In genomic region chr1:77464108-77464507, GRCm38 (mm10) we compare ENCODE assay signal across 20 mouse cellular contexts. TPM values are rescaled to one million over a fixed set of nuclear protein-coding genes. Genes with fewer than 3 reads are reported as not detected.
A peak's percentile ranks its signal among the peaks of the same experiment; 100 is the strongest.
DNase-seq lines count a peak whose midpoint lies in the region; ATAC-seq and TF ChIP-seq lines count a peak whose summit lies in the region.
"Had no signal": no experiment of that assay in that cellular context is flagged by ENCODE, and none has a peak within 500 bp of the region (broad histone marks: within the 10 kb centered on the region; RNA-seq: fewer than 3 reads in every experiment).

No protein-coding gene starts in this region.

- peak; percentile 79 for ATAC-seq in granulocyte monocyte progenitor cell, adult 5-6 weeks (replicated peaks; ENCODE audit: poor library complexity, severe bottlenecking)
- peak; percentile 65 for ATAC-seq in megakaryocyte progenitor cell, adult 5-6 weeks (replicated peaks; ENCODE audit: poor library complexity)
- ATAC-seq: activated CD4-positive, CD25-positive, alpha-beta regulatory T cell, adult 4 months; forebrain, embryonic 14.5 days; forebrain, embryonic 16.5 days; Patski had no signal

- no peaks in the 10 kb centered on the region for H3K36me3 ChIP-seq in C2C12 (ENCODE audit: control insufficient read depth, insufficient read depth)

- peaks cover 1% of the 10 kb centered on the region for H3K79me3 ChIP-seq in C2C12 (ENCODE audit: low read depth)

- H3K27me3 ChIP-seq in C2C12 (ENCODE audit: control insufficient read depth, insufficient read depth, insufficient read length) = no peaks in the 10 kb centered on the region
- H3K27me3 ChIP-seq: embryonic facial prominence, embryonic 12.5 days; Patski had no signal

- peaks cover 31% of the 10 kb centered on the region for H3K79me2 ChIP-seq in C2C12 (ENCODE audit: control insufficient read depth, insufficient read depth)

- DNase-seq in adrenal gland, adult 8-10 months = no peak
- DNase-seq in left cerebral cortex, postnatal 36 days (ENCODE audit: low spot score in 2 of 2) = no peak
- DNase-seq: adrenal gland, postnatal 14 days; adrenal gland, postnatal 36 days; B cell, adult 2 months; cerebellum, adult 11-12 months; cerebellum, adult 2 months; cerebellum, adult 9-10 months; cerebellum, postnatal 10 days; cerebellum, postnatal 25 days had no signal

- intact Hi-C loops in left cerebral cortex, postnatal 36 days (cut with DNase I) = no loop called here

- no peak overlapping the region for H3K4me3 ChIP-seq in C2C12 (ENCODE audit: insufficient read depth, poor library complexity, severe bottlenecking)
- H3K4me3 ChIP-seq: embryonic facial prominence, embryonic 10.5 days; embryonic facial prominence, embryonic 12.5 days had no signal

- TF ChIP-seq CTCF in C2C12 (IDR thresholded peaks at IDR 0.05; ENCODE audit: control insufficient read depth, insufficient read depth, insufficient read length) = no peak

- H3ac ChIP-seq in C2C12 (ENCODE audit: control insufficient read depth, insufficient read length, low read depth) = no peak overlapping the region

TF ChIP-seq in C2C12, 6 proteins besides CTCF, POLR2A, EP300 and RAD21:
- TF ChIP-seq USF1 (IDR thresholded peaks at IDR 0.05; ENCODE audit: low read depth) = no peak
- TF ChIP-seq MYOG (IDR thresholded peaks at IDR 0.05; ENCODE audit: control insufficient read depth, extremely low read depth, insufficient read length) = no peak
- no peak for TF ChIP-seq MYOD1 (IDR thresholded peaks at IDR 0.05; ENCODE audit: control insufficient read depth, insufficient read length, low read depth)
- peak; percentile 7 for TF ChIP-seq CEBPB (IDR thresholded peaks at IDR 0.05; ENCODE audit: low read depth)
- no peak for TF ChIP-seq FOSL1 (IDR thresholded peaks at IDR 0.05; ENCODE audit: insufficient read depth, low read length, poor library complexity, severe bottlenecking)
- TF ChIP-seq MAX (IDR thresholded peaks at IDR 0.05) = no peak
TF ChIP-seq in C2C12: peak in this region for 1.

RNA-seq across cellular contexts. Expression of gene Epha4, which starts 50.8 kb away (rescaled TPM):
- 1.9 TPM for polyA plus RNA-seq in C2C12 (2012; fragmentation: generic; extraction: Trizol)
- total RNA-seq in granulocyte monocyte progenitor cell, adult 5-6 weeks (2014; fragmentation: Nextera tagmentation) = not detected in 2 replicates
- 0.31 TPM in 1 of 2 replicates, not detected in the other for total RNA-seq in granulocyte monocyte progenitor cell, adult 5-6 weeks (2017)
- total RNA-seq in megakaryocyte progenitor cell, adult 5-6 weeks (2015) = 0.07 TPM in 1 of 2 replicates, not detected in the other
- total RNA-seq in megakaryocyte progenitor cell, adult 5-6 weeks (2017) = 1.0 TPM in 1 of 2 replicates, not detected in the other
- 1 to 10 TPM; 2.9 to 4.0 (median 3.4) TPM for total RNA-seq in adrenal gland, adult 8-10 months (2022)
- 100 to 1,000 TPM; 173 to 182 TPM for total RNA-seq in left cerebral cortex, postnatal 36 days (2021)
- total RNA-seq: MEL had no signal

Comparison
In these comparisons a context has a peak if more than half of its experiments do, and no peak if none do; other contexts are left out.
1. RNA of gene Epha4, which starts 50.8 kb away (total RNA-seq): 173 to 182 TPM in left cerebral cortex, postnatal 36 days; 2.9 to 4.0 TPM in adrenal gland, adult 8-10 months, 0.31 TPM in granulocyte monocyte progenitor cell, adult 5-6 weeks and 0.07 to 1.0 TPM in megakaryocyte progenitor cell, adult 5-6 weeks; every median in the first group is over 10 times any median in the second.